Comparison of ENCODE assay signal across 8 mouse cellular contexts in genomic region chr4:149099369-149100017, GRCm38 (mm10). TPM values are rescaled to one million over a fixed set of nuclear protein-coding genes. Genes with fewer than 3 reads are reported as not detected.
DNase-seq lines count a peak whose midpoint lies in the region; ATAC-seq lines count a peak whose summit lies in the region.

Pex14 (minus strand) TSS chr4:149099876.

- no peaks in the 10 kb centered on the region for H3K36me3 ChIP-seq in hindbrain, embryonic 11.5 days (ENCODE audit: control insufficient read depth, insufficient read depth, low read length)

- peak; percentile 92 for DNase-seq in MN1 (ENCODE audit: low spot score)
- peak; percentile 90 for DNase-seq in cerebellum, adult 9-10 months
- peak; percentile 85 to 94 for DNase-seq in frontal cortex, adult 2 months (ENCODE audit: extremely low spot score in 1 of 2, low spot score in 1 of 2)
- DNase-seq in hindbrain, embryonic 11.5 days (ENCODE audit: low spot score): peak; percentile 90
- peak; percentile 91 to 94 for DNase-seq in layer of hippocampus, postnatal 10 days (ENCODE audit: low spot score in 2 of 2)
- peak; percentile 96 for DNase-seq in lung, postnatal 10 days
- peak; percentile 89 for DNase-seq in ovary, postnatal 36 days (ENCODE audit: low spot score)
- DNase-seq in thymus, postnatal 25 days: peak; percentile 88

- H3K4me3 ChIP-seq in hindbrain, embryonic 11.5 days (ENCODE audit: low read depth, low read length): peak within 1 kb of the TSS; percentile 98

- no peaks in the 10 kb centered on the region for H3K9me3 ChIP-seq in hindbrain, embryonic 11.5 days (ENCODE audit: control insufficient read depth, low read length)

- peak within 1 kb of the TSS; percentile 65 for H3K4me2 ChIP-seq in hindbrain, embryonic 11.5 days (replicated peaks; ENCODE audit: low read depth, low read length)

- peak; percentile 77 for ATAC-seq in hindbrain, embryonic 11.5 days (ENCODE audit: low FRiP score)

- under 1% methylated on average over 45 of the region's 50 CpGs for WGBS in hindbrain, embryonic 11.5 days

- no peaks in the 10 kb centered on the region for H3K27me3 ChIP-seq in hindbrain, embryonic 11.5 days (ENCODE audit: control insufficient read depth, insufficient read depth, low read length)

- H3K4me1 ChIP-seq in hindbrain, embryonic 11.5 days (replicated peaks; ENCODE audit: control insufficient read depth, insufficient read depth, low read length): peaks cover 7% of the 10 kb centered on the region

- H3K9ac ChIP-seq in hindbrain, embryonic 11.5 days (ENCODE audit: low read depth, low read length): peak within 1 kb of the TSS; percentile 93

- peak within 1 kb of the TSS; percentile 60; the same call in 1 of the 2 replicates for H3K27ac ChIP-seq in hindbrain, embryonic 11.5 days (ENCODE audit: low read depth, low read length)

RNA-seq across cellular contexts. Expression of gene Pex14, which starts in this region (rescaled TPM):
- polyA plus RNA-seq in frontal cortex, adult 2 months (2012; rRNA removed): 42.5 and 44.3 TPM in 2 replicates
- polyA plus RNA-seq in hindbrain, embryonic 11.5 days (2014; fragmentation: Nextera tagmentation; extraction: Ambion mirVana): 29.9 and 33.5 TPM in 2 replicates
- 10 to 100 TPM; 32.2 to 33.2 TPM for total RNA-seq in layer of hippocampus, postnatal 10 days (2021)

Comparison
In these comparisons a context has a peak if more than half of its experiments do, and no peak if none do; other contexts are left out.
1. Peak in every context shown above with its lines: DNase-seq, ATAC-seq, H3K4me3 ChIP-seq and H3K27ac ChIP-seq.